Mouse (Mus musculus) limb, embryonic 14.5 days (tissue): ENCODE measurements around the gene Klf15. TPM values are rescaled to one million over a fixed set of nuclear protein-coding genes. Genes with fewer than 3 reads are reported as not detected.
A peak's percentile ranks its signal among the peaks of the same experiment; 100 is the strongest.

ENCODE experiments used
- ATAC-seq: fragments of 200-750 bp; cut with Nextera tagmentation; 2 replicates; pipeline ENCODE4 v1.8.0; 2017; ENCODE audit warnings: low read depth, moderate number of reproducible peaks, moderate TSS enrichment; ENCODE audit not compliant: low FRiP score
- DNase-seq: peaks from one replicate; pipeline ENCODE4 v3.0.0-alpha.2; 2015; ENCODE audit warnings: low spot score
- H3K27ac ChIP-seq: fragments of 300-500 bp; sonication (generic); replicated peaks from 2 replicates; pipeline ENCODE4 v1.5.1; 2014; ENCODE audit warnings: low read depth, mild to moderate bottlenecking, low read length, moderate library complexity, mixed read lengths
- H3K27me3 ChIP-seq: fragments of 300-500 bp; sonication (generic); 2 replicates; pipeline ENCODE4 v1.6.1; 2014; ENCODE audit warnings: low read length, mixed read lengths; ENCODE audit not compliant: control insufficient read depth, insufficient read depth
- H3K36me3 ChIP-seq: fragments of 300-500 bp; sonication (generic); 2 replicates; pipeline ENCODE4 v1.6.1; 2014; ENCODE audit warnings: mild to moderate bottlenecking, low read length, moderate library complexity, mixed read lengths; ENCODE audit not compliant: control insufficient read depth, insufficient read depth
- H3K4me1 ChIP-seq: fragments of 300-500 bp; sonication (generic); 2 replicates; pipeline ENCODE4 v1.6.1; 2014; ENCODE audit warnings: antibody characterized with exemption, low read length, mixed read lengths; ENCODE audit not compliant: control insufficient read depth, insufficient read depth
- H3K4me2 ChIP-seq: fragments of 300-500 bp; sonication (generic); replicated peaks from 2 replicates; pipeline ENCODE4 v1.6.1; 2014; ENCODE audit warnings: low read depth, mild to moderate bottlenecking, low read length, moderate library complexity; ENCODE audit not compliant: severe bottlenecking
- H3K4me3 ChIP-seq: fragments of 300-500 bp; sonication (generic); replicated peaks from 2 replicates; pipeline ENCODE4 v1.5.1; 2014; ENCODE audit warnings: low read length
- H3K9ac ChIP-seq: fragments of 300-500 bp; sonication (generic); 2 replicates; pipeline ENCODE4 v1.6.1; 2014; ENCODE audit warnings: mild to moderate bottlenecking, low read depth, low read length, moderate library complexity; ENCODE audit not compliant: severe bottlenecking
- H3K9me3 ChIP-seq: fragments of 300-500 bp; sonication (generic); 2 replicates; pipeline ENCODE4 v1.6.1; 2016; ENCODE audit warnings: low read length; ENCODE audit not compliant: control insufficient read depth
- POLR2A ChIP-seq: fragments of 200-500 bp; IDR thresholded peaks from 2 replicates; pipeline ENCODE4 v1.8.0; 2012; ENCODE audit warnings: inconsistent platforms, mild to moderate bottlenecking, moderate library complexity, borderline replicate concordance; ENCODE audit not compliant: insufficient read depth, insufficient read length; ENCODE audit errors: extremely low read depth
- WGBS: fragments of 180-500 bp; shearing (Covaris S2); extraction: QIAGEN DNeasy Blood & Tissue Kit; methylation state at CpG from one replicate; pipeline ENCODE4 v1.1.7; 2014; 5-methylcytosine and 5-hydroxymethylcytosine counted together
- polyA plus RNA-seq, 2 experiments: library from polyadenylated mRNA; depleted of rRNA in 1 of 2; stranded (reverse) in 1 of 2; unstranded in 1 of 2; fragments of >200 nt; fragmentation: Nextera tagmentation in 1 of 2; extraction: Ambion mirVana in 1 of 2; gene quantifications; 2 replicates each; pipeline versions ENCODE4 v1.2.1 to v1.2.3; 2012 to 2014

Klf15 gene
- polyA plus RNA-seq, 2 experiments: 5.3 to 7.0 TPM

DNA sequence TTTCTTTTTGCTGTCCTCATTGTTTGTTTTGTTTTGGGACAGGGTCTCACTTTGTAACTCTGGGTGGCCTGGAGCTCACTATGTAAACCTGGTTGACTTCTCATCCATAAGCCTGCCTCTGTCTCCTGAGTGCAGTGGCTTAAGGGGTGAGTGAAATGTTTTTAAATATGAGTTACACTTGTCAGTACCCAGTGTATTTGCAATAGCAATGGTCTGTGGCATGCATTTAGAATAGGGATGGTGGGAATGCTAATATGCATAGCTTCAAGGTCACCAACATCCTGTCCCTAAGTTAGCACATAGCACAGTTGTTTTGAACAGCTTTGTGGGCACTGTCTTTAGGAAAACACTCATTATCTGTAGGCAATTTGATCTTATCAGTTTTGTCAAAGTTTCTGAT, 45.1 kb downstream of the Klf15 start:
- H3K9ac ChIP-seq: no peak overlapping the region
- H3K4me1 ChIP-seq: peaks cover 28% of the 10 kb centered on the region
- no peaks in the 10 kb centered on the region for H3K36me3 ChIP-seq
- DNase-seq (no peak), ATAC-seq (no peak)
- TF ChIP-seq POLR2A: no peak
- no peaks in the 10 kb centered on the region for H3K9me3 ChIP-seq
- 0 out of 2 replicates have a peak overlapping the region, but pooled peaks have one; percentile 2 for H3K4me2 ChIP-seq
- no peak overlapping the region for H3K4me3 ChIP-seq
- H3K27me3 ChIP-seq: no peaks in the 10 kb centered on the region
- peak overlapping the region; percentile 65 for H3K27ac ChIP-seq

- Histone ChIP-seq H3K27me3 (no peaks in the 10 kb centered on the region), H3K27ac (no peak overlapping the region), H3K9me3 (no peaks in the 10 kb centered on the region), H3K4me2 (no peak overlapping the region), H3K9ac (no peak overlapping the region), H3K4me1 (peaks cover 28% of the 10 kb centered on the region), H3K36me3 (no peaks in the 10 kb centered on the region), H3K4me3 (no peak overlapping the region)
- 30% methylated on average over 4 of the region's 4 CpGs for WGBS
- ATAC-seq (peak; percentile 64), DNase-seq (peak; percentile 20)
- no peak for TF ChIP-seq POLR2A
Observed at GRCm38 (mm10) chr6:90508197-90508624, 45.8 kb downstream of the Klf15 start.

GRCm38 (mm10) chr6:90509085-90509484, 46.7 kb downstream of the Klf15 start:
- peaks cover 28% of the 10 kb centered on the region for H3K4me1 ChIP-seq
- TF ChIP-seq POLR2A: no peak
- H3K4me2 ChIP-seq: no peak overlapping the region
- H3K4me3 ChIP-seq: no peak overlapping the region
- no peak for DNase-seq
- H3K9ac ChIP-seq: no peak overlapping the region
- no peaks in the 10 kb centered on the region for H3K27me3 ChIP-seq
- no peaks in the 10 kb centered on the region for H3K36me3 ChIP-seq
- H3K9me3 ChIP-seq: no peaks in the 10 kb centered on the region
- no peak overlapping the region for H3K27ac ChIP-seq
- ATAC-seq: no peak
- 64% methylated on average over 6 of the region's 6 CpGs for WGBS

DNA sequence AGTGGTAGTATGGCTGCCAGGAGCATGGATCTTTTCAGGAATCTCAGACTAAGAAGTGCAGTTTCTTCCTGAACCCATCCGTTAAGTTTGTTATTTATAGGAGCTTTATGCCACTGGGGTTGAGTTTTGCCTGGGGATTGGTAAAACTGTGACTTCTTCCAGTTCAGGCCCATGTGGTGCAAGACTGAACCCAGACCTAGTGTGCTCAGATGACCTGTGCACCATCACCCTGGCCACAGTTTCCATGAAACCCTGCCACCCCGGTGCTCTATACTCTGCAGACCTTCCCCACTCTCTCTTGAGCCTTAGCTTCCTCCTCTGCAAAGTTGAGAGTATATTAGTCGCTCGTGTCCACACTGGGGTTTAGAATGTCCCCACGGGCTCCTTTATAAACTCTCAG, 50.0 kb downstream of the Klf15 start:
- Histone ChIP-seq H3K9me3 (no peaks in the 10 kb centered on the region), H3K9ac (no peak overlapping the region), H3K27me3 (no peaks in the 10 kb centered on the region), H3K4me2 (no peak overlapping the region), H3K4me3 (no peak overlapping the region), H3K27ac (no peak overlapping the region), H3K36me3 (no peaks in the 10 kb centered on the region), H3K4me1 (peaks cover 17% of the 10 kb centered on the region)
- ATAC-seq (no peak), DNase-seq (no peak)
- no peak for TF ChIP-seq POLR2A
- WGBS: 84% methylated on average over 5 of the region's 5 CpGs

GRCm38 (mm10) chr6:90513074-90513856, 50.9 kb downstream of the Klf15 start:
- 67% methylated on average over 5 of the region's 5 CpGs for WGBS
- Histone ChIP-seq H3K27ac (no peak overlapping the region), H3K4me2 (no peak overlapping the region), H3K4me3 (no peak overlapping the region), H3K27me3 (no peaks in the 10 kb centered on the region), H3K4me1 (peaks cover 9% of the 10 kb centered on the region), H3K9me3 (no peaks in the 10 kb centered on the region), H3K36me3 (no peaks in the 10 kb centered on the region), H3K9ac (no peak overlapping the region)
- no peak for TF ChIP-seq POLR2A
- DNase-seq (no peak), ATAC-seq (no peak)

GRCm38 (mm10) chr6:90514369-90514768, 52.0 kb downstream of the Klf15 start:
- Histone ChIP-seq H3K4me3 (no peak overlapping the region), H3K27ac (no peak overlapping the region), H3K9ac (no peak overlapping the region), H3K9me3 (no peaks in the 10 kb centered on the region), H3K4me2 (no peak overlapping the region), H3K27me3 (no peaks in the 10 kb centered on the region), H3K4me1 (0 out of 2 replicates have a peak, but pooled peaks cover under 1% of the 10 kb centered on the region), H3K36me3 (no peaks in the 10 kb centered on the region)
- no peak for DNase-seq
- ATAC-seq: no peak
- TF ChIP-seq POLR2A: no peak
